Mouse (Mus musculus): ENCODE data around the gene Btaf1. TPM values are rescaled to one million over a fixed set of nuclear protein-coding genes. Genes with fewer than 3 reads are reported as not detected.

Gene Btaf1
- 6.9 and 7.2 TPM in 2 replicates for polyA plus RNA-seq (2015; fragmentation: Nextera tagmentation; extraction: Ambion mirVana)

GRCm38 (mm10) chr19:36925671-36926552, at the start of gene Btaf1:
Gene Btaf1, plus strand, starts transcription at chr19:36926079.
- H3K36me3 ChIP-seq (ENCODE audit: control insufficient read depth, insufficient read depth), result no peaks in the 10 kb centered on the region
- peak within 1 kb of the TSS; percentile 88 for H3K4me2 ChIP-seq (ENCODE audit: low read depth, low read length)
- no peaks in the 10 kb centered on the region for H3K9me3 ChIP-seq (replicated peaks; ENCODE audit: control insufficient read depth, low read length)
- H3K9ac ChIP-seq (ENCODE audit: low read length), result peak within 1 kb of the TSS; percentile 95
- peak within 1 kb of the TSS; percentile 96 for H3K27ac ChIP-seq (ENCODE audit: low read length)
- no peaks in the 10 kb centered on the region for H3K27me3 ChIP-seq (ENCODE audit: control insufficient read depth, insufficient read depth, low read length)
- ATAC-seq (replicated peaks; ENCODE audit: extremely low read depth, insufficient read depth, low FRiP score), result peak; percentile 96
- H3K4me3 ChIP-seq (ENCODE audit: low read length), result peak within 1 kb of the TSS; percentile 98
- H3K4me1 ChIP-seq (ENCODE audit: control insufficient read depth, insufficient read depth, low read length), result peaks cover 23% of the 10 kb centered on the region
- WGBS, result under 1% methylated on average over 88 of the region's 98 CpGs

GRCm38 (mm10) chr19:36877329-36877728, 48.5 kb upstream of the Btaf1 start:
- ATAC-seq (replicated peaks; ENCODE audit: extremely low read depth, insufficient read depth, low FRiP score), result no peak
- Histone ChIP-seq H3K9me3 (replicated peaks; ENCODE audit: control insufficient read depth, low read length) (no peaks in the 10 kb centered on the region), H3K9ac (ENCODE audit: low read length) (no peak overlapping the region), H3K4me1 (ENCODE audit: control insufficient read depth, insufficient read depth, low read length) (peaks cover 15% of the 10 kb centered on the region), H3K27me3 (ENCODE audit: control insufficient read depth, insufficient read depth, low read length) (no peaks in the 10 kb centered on the region), H3K4me3 (ENCODE audit: low read length) (no peak overlapping the region), H3K36me3 (ENCODE audit: control insufficient read depth, insufficient read depth) (peaks cover 68% of the 10 kb centered on the region), H3K4me2 (ENCODE audit: low read depth, low read length) (no peak overlapping the region), H3K27ac (ENCODE audit: low read length) (no peak overlapping the region)

- peak; percentile 88 for ATAC-seq (replicated peaks; ENCODE audit: extremely low read depth, insufficient read depth, low FRiP score)
These were observed 47.0 kb upstream of the Btaf1 start for GRCm38 (mm10) chr19:36878743-36879495.

GRCm38 (mm10) chr19:36883119-36883518, 42.8 kb upstream of the Btaf1 start:
- Histone ChIP-seq H3K4me2 (ENCODE audit: low read depth, low read length) (no peak overlapping the region), H3K36me3 (ENCODE audit: control insufficient read depth, insufficient read depth) (peaks cover 64% of the 10 kb centered on the region), H3K4me3 (ENCODE audit: low read length) (no peak overlapping the region), H3K9ac (ENCODE audit: low read length) (no peak overlapping the region), H3K27ac (ENCODE audit: low read length) (no peak overlapping the region), H3K4me1 (ENCODE audit: control insufficient read depth, insufficient read depth, low read length) (peaks cover 8% of the 10 kb centered on the region), H3K27me3 (ENCODE audit: control insufficient read depth, insufficient read depth, low read length) (no peaks in the 10 kb centered on the region), H3K9me3 (replicated peaks; ENCODE audit: control insufficient read depth, low read length) (no peaks in the 10 kb centered on the region)
- no peak for ATAC-seq (replicated peaks; ENCODE audit: extremely low read depth, insufficient read depth, low FRiP score)
- 83% methylated on average over 6 of the region's 6 CpGs for WGBS

More at GRCm38 (mm10) chr19:36878743-36879495, 47.0 kb upstream of the Btaf1 start:
- no peaks in the 10 kb centered on the region for H3K27me3 ChIP-seq (ENCODE audit: control insufficient read depth, insufficient read depth, low read length)
- WGBS, result 46% methylated on average over 11 of the region's 11 CpGs
- H3K36me3 ChIP-seq (ENCODE audit: control insufficient read depth, insufficient read depth), result peaks cover 69% of the 10 kb centered on the region
- H3K4me2 ChIP-seq (ENCODE audit: low read depth, low read length), result peak overlapping the region; percentile 30; the same call in 1 of the 2 replicates
- H3K4me3 ChIP-seq (ENCODE audit: low read length), result no peak overlapping the region
- H3K27ac ChIP-seq (ENCODE audit: low read length), result peak overlapping the region; percentile 79
- peaks cover 15% of the 10 kb centered on the region for H3K4me1 ChIP-seq (ENCODE audit: control insufficient read depth, insufficient read depth, low read length)
- no peaks in the 10 kb centered on the region for H3K9me3 ChIP-seq (replicated peaks; ENCODE audit: control insufficient read depth, low read length)
- H3K9ac ChIP-seq (ENCODE audit: low read length), result no peak overlapping the region

GRCm38 (mm10) chr19:36886316-36886715, 39.6 kb upstream of the Btaf1 start:
- Histone ChIP-seq H3K27ac (ENCODE audit: low read length) (no peak overlapping the region), H3K4me1 (ENCODE audit: control insufficient read depth, insufficient read depth, low read length) (no peaks in the 10 kb centered on the region), H3K4me2 (ENCODE audit: low read depth, low read length) (no peak overlapping the region), H3K4me3 (ENCODE audit: low read length) (no peak overlapping the region), H3K9ac (ENCODE audit: low read length) (no peak overlapping the region), H3K27me3 (ENCODE audit: control insufficient read depth, insufficient read depth, low read length) (no peaks in the 10 kb centered on the region), H3K36me3 (ENCODE audit: control insufficient read depth, insufficient read depth) (peaks cover 63% of the 10 kb centered on the region), H3K9me3 (replicated peaks; ENCODE audit: control insufficient read depth, low read length) (no peaks in the 10 kb centered on the region)
- WGBS, result 93% methylated on average over 2 of the region's 2 CpGs
- ATAC-seq (replicated peaks; ENCODE audit: extremely low read depth, insufficient read depth, low FRiP score), result no peak

- Histone ChIP-seq H3K9me3 (replicated peaks; ENCODE audit: control insufficient read depth, low read length) (no peaks in the 10 kb centered on the region), H3K27ac (ENCODE audit: low read length) (no peak overlapping the region), H3K4me2 (ENCODE audit: low read depth, low read length) (no peak overlapping the region), H3K36me3 (ENCODE audit: control insufficient read depth, insufficient read depth) (peaks cover 58% of the 10 kb centered on the region), H3K4me3 (ENCODE audit: low read length) (no peak overlapping the region), H3K4me1 (ENCODE audit: control insufficient read depth, insufficient read depth, low read length) (no peaks in the 10 kb centered on the region), H3K27me3 (ENCODE audit: control insufficient read depth, insufficient read depth, low read length) (no peaks in the 10 kb centered on the region), H3K9ac (ENCODE audit: low read length) (no peak overlapping the region)
- ATAC-seq (replicated peaks; ENCODE audit: extremely low read depth, insufficient read depth, low FRiP score), result no peak
- WGBS, result 56% methylated on average over 3 of the region's 3 CpGs
These were observed 38.2 kb upstream of the Btaf1 start for GRCm38 (mm10) chr19:36887706-36888105.

GRCm38 (mm10) chr19:36891746-36892145, 34.1 kb upstream of the Btaf1 start:
- Histone ChIP-seq H3K36me3 (ENCODE audit: control insufficient read depth, insufficient read depth) (peaks cover 45% of the 10 kb centered on the region), H3K4me2 (ENCODE audit: low read depth, low read length) (no peak overlapping the region), H3K4me1 (ENCODE audit: control insufficient read depth, insufficient read depth, low read length) (no peaks in the 10 kb centered on the region), H3K9me3 (replicated peaks; ENCODE audit: control insufficient read depth, low read length) (no peaks in the 10 kb centered on the region), H3K27ac (ENCODE audit: low read length) (no peak overlapping the region), H3K4me3 (ENCODE audit: low read length) (no peak overlapping the region), H3K9ac (ENCODE audit: low read length) (no peak overlapping the region), H3K27me3 (ENCODE audit: control insufficient read depth, insufficient read depth, low read length) (no peaks in the 10 kb centered on the region)
- 90% methylated on average over 3 of the region's 3 CpGs for WGBS
- ATAC-seq (replicated peaks; ENCODE audit: extremely low read depth, insufficient read depth, low FRiP score), result no peak

- no peak for ATAC-seq (replicated peaks; ENCODE audit: extremely low read depth, insufficient read depth, low FRiP score)
- 36% methylated on average over 10 of the region's 10 CpGs for WGBS
- peaks cover 15% of the 10 kb centered on the region for H3K36me3 ChIP-seq (ENCODE audit: control insufficient read depth, insufficient read depth)
- H3K4me2 ChIP-seq (ENCODE audit: low read depth, low read length), result no peak overlapping the region
- no peaks in the 10 kb centered on the region for H3K27me3 ChIP-seq (ENCODE audit: control insufficient read depth, insufficient read depth, low read length)
- H3K27ac ChIP-seq (ENCODE audit: low read length), result no peak overlapping the region
- H3K9ac ChIP-seq (ENCODE audit: low read length), result no peak overlapping the region
- H3K4me1 ChIP-seq (ENCODE audit: control insufficient read depth, insufficient read depth, low read length), result no peaks in the 10 kb centered on the region
- H3K4me3 ChIP-seq (ENCODE audit: low read length), result no peak overlapping the region
- no peaks in the 10 kb centered on the region for H3K9me3 ChIP-seq (replicated peaks; ENCODE audit: control insufficient read depth, low read length)
These were observed 28.9 kb upstream of the Btaf1 start for GRCm38 (mm10) chr19:36896791-36897569.

Measured in heart, embryonic 16.5 days (tissue).